Mouse (Mus musculus): ENCODE results near the gene Ltb4r2.

DNA sequence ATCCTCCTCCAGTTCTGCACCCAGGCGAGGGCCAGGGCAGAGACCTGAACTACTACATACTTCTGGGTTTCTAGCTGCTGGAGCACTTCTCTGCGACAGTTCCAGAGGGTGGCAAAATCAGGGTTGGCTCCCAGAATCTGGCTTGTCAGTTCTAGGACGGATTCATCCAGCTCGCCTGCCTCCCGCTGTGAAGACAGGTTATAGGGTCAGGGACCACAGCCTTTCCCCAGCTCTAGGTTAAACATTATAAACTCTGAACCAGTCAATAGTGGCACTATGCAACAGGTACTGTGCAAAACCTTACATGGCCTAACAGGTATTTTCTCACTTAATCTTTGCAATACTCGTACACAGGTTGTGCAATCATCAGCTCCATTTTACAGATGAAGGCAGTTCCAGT lies 40.2 kb upstream of the Ltb4r2 start:
- TF ChIP-seq POLR2A (IDR thresholded peaks at IDR 0.05; ENCODE audit: borderline replicate concordance, extremely low read depth, low read depth, low read length) = no peak
- TF ChIP-seq CTCF (IDR thresholded peaks at IDR 0.05; ENCODE audit: insufficient read depth, low read length) = no peak
